Mouse (Mus musculus) G1E (cell line): ENCODE data around the gene Abat.

Experiments used
- CTCF ChIP-seq: IDR thresholded peaks from 2 replicates; pipeline ENCODE4 v1.5.1; 2012; ENCODE audit warnings: low read depth, low read length, inconsistent platforms, mixed read lengths
- GATA1 ChIP-seq: IDR thresholded peaks from 2 replicates; pipeline ENCODE4 v1.6.1; 2012; ENCODE audit warnings: borderline replicate concordance, low read length, inconsistent platforms, mixed read lengths
- GATA2 ChIP-seq: IDR thresholded peaks from 2 replicates; pipeline ENCODE4 v1.6.1; 2012; ENCODE audit warnings: low read depth, low read length, inconsistent platforms, borderline replicate concordance
- TAL1 ChIP-seq: conservative IDR thresholded peaks from 2 replicates; pipeline ENCODE4 v1.6.1; 2012; ENCODE audit warnings: low read depth, low read length, inconsistent platforms, mixed read lengths

- TF ChIP-seq CTCF: no peak
- TF ChIP-seq GATA2: no peak
- no peak for TF ChIP-seq GATA1
- TF ChIP-seq TAL1: no peak
These were observed 157.1 kb downstream of the Abat start for GRCm38 (mm10) chr16:8670041-8671035.
